Mouse (Mus musculus) heart, embryonic 12.5 days (tissue): ENCODE measurements around the gene Syt7. TPM values are rescaled to one million over a fixed set of nuclear protein-coding genes. Genes with fewer than 3 reads are reported as not detected.
A peak's percentile ranks its signal among the peaks of the same experiment; 100 is the strongest.

Source experiments
- ATAC-seq: fragments of 200-750 bp; cut with Nextera tagmentation; 2 replicates; pipeline ENCODE4 v1.8.0; 2017; ENCODE audit warnings: moderate TSS enrichment, moderate library complexity; ENCODE audit not compliant: insufficient number of reproducible peaks, low FRiP score
- H3K27ac ChIP-seq: fragments of 300-500 bp; sonication (generic); 2 replicates; pipeline ENCODE4 v1.5.1; 2016; ENCODE audit warnings: mild to moderate bottlenecking, moderate library complexity; ENCODE audit not compliant: poor library complexity, severe bottlenecking
- H3K27me3 ChIP-seq: fragments of 300-500 bp; sonication (generic); replicated peaks from 2 replicates; pipeline ENCODE4 v1.6.1; 2016; ENCODE audit warnings: mild to moderate bottlenecking, moderate library complexity
- H3K36me3 ChIP-seq: fragments of 300-500 bp; sonication (generic); 2 replicates; pipeline ENCODE4 v1.6.1; 2016; ENCODE audit warnings: mild to moderate bottlenecking, moderate library complexity
- H3K4me1 ChIP-seq: fragments of 300-500 bp; sonication (generic); replicated peaks from 2 replicates; pipeline ENCODE4 v1.6.1; 2016; ENCODE audit warnings: mild to moderate bottlenecking
- H3K4me2 ChIP-seq: fragments of 300-500 bp; sonication (generic); 2 replicates; pipeline ENCODE4 v1.6.1; 2016; ENCODE audit warnings: mild to moderate bottlenecking, moderate library complexity
- H3K4me3 ChIP-seq: fragments of 300-500 bp; sonication (generic); 2 replicates; pipeline ENCODE4 v1.5.1; 2016; ENCODE audit warnings: mild to moderate bottlenecking
- H3K9ac ChIP-seq: fragments of 300-500 bp; sonication (generic); 2 replicates; pipeline ENCODE4 v1.6.1; 2016; ENCODE audit warnings: mild to moderate bottlenecking, moderate library complexity
- H3K9me3 ChIP-seq: fragments of 300-500 bp; sonication (generic); replicated peaks from 2 replicates; pipeline ENCODE4 v1.6.1; 2016; ENCODE audit warnings: mild to moderate bottlenecking, moderate library complexity
- WGBS: fragments of 180-500 bp; shearing (Covaris S2); methylation state at CpG from one replicate; pipeline ENCODE4 v1.1.7; 2016; 5-methylcytosine and 5-hydroxymethylcytosine counted together
- polyA plus RNA-seq: library from polyadenylated mRNA; unstranded; fragments of >200 nt; fragmentation: Nextera tagmentation; extraction: Ambion mirVana; gene quantifications from 2 replicates; pipeline ENCODE4 v1.2.1, GENCODE M21; 2016

Gene Syt7
- polyA plus RNA-seq, 1 experiment from 2014 or later, result 0.59 TPM

DNA sequence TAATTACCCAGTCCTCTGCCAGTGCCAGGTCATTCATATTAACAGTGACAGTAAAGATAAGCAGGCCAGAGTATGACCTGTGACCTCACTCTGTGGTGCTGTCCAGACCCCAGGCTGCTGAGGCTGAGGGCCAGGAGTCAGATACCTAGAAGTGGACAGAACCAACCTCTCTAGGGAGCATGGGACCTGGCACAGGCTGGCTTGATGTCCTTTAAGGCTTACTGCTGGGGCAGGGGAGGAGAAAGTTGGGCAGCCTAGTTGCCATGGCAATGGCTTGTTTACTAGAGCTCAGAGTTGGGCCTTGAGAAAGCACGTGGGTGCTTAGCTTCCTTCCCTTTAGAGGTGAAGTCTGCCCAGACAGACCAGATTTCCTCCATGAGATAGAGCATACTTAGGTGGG, 47.8 kb downstream of the Syt7 start:
- H3K4me2 ChIP-seq, result no peak overlapping the region
- no peak for ATAC-seq
- H3K27ac ChIP-seq, result no peak overlapping the region
- peaks cover 29% of the 10 kb centered on the region for H3K4me1 ChIP-seq
- peaks cover 27% of the 10 kb centered on the region for H3K27me3 ChIP-seq
- WGBS, result 48% methylated on average over 1 of the region's 1 CpGs
- H3K9ac ChIP-seq, result no peak overlapping the region
- H3K36me3 ChIP-seq, result no peaks in the 10 kb centered on the region
- H3K4me3 ChIP-seq, result no peak overlapping the region
- H3K9me3 ChIP-seq, result no peaks in the 10 kb centered on the region

DNA sequence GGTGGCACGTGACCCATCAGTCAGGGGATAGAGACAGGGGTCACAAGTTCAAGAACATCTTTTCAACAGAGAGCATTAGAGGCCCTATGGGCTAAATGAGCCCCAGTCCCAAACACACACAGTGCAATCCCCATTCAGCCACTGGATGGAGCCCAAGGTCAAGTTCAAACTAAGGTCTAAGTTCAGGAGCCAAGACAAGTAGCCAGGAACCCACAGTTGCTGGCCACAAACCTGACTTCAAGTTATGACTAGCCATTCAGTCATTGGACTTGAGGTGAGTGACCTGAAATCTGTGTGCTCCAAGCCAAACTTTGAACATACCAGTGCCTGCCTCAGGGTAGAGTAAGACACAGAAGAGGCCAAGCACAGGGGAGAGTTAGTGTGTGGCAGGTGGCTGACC, 48.6 kb downstream of the Syt7 start:
- H3K27ac ChIP-seq, result no peak overlapping the region
- ATAC-seq, result no peak
- peaks cover 25% of the 10 kb centered on the region for H3K4me1 ChIP-seq
- no peaks in the 10 kb centered on the region for H3K36me3 ChIP-seq
- H3K9ac ChIP-seq, result no peak overlapping the region
- H3K27me3 ChIP-seq, result peaks cover 34% of the 10 kb centered on the region
- WGBS, result 39% methylated on average over 1 of the region's 1 CpGs
- no peak overlapping the region for H3K4me2 ChIP-seq
- no peak overlapping the region for H3K4me3 ChIP-seq
- no peaks in the 10 kb centered on the region for H3K9me3 ChIP-seq

DNA sequence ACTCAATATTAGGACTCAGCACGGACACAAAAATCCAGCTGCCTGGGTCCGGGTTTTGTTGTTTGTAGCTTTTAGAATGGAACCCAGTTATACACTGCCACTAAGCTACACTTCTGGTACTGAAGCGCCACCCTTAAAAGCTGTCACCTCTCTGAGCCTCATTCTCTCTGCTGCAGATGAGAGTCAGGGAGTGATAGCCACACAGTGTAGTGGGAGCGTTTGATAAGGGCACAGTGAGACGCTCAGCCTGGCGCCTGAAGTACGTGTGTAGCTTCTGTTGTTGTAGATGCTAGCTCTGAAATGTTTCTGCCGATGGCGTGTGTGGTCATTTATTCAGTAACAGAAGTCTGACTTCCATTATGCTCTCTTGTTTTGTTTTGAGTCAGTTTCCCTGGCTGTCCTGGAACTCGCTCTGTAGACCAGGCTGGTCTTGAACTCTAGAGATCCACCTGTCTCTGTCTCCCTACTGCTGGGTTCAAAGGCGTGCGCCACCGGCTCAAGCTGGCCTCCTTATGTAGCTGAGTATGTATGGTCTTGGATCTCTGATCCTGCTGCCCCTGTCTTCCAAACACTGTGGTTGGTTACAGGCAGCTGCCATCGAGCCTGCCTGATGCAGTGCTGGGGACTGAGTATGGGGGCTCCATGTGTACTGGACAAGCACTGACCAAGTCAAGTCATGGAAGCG, 55.9 kb downstream of the Syt7 start:
- Histone ChIP-seq H3K9ac (no peak overlapping the region), H3K9me3 (no peaks in the 10 kb centered on the region), H3K27ac (no peak overlapping the region), H3K4me1 (0 out of 2 replicates have a peak, but pooled peaks cover 2% of the 10 kb centered on the region), H3K4me2 (no peak overlapping the region), H3K4me3 (no peak overlapping the region), H3K36me3 (no peaks in the 10 kb centered on the region), H3K27me3 (peaks cover 52% of the 10 kb centered on the region)
- WGBS, result 61% methylated on average over 15 of the region's 15 CpGs
- ATAC-seq, result no peak

DNA sequence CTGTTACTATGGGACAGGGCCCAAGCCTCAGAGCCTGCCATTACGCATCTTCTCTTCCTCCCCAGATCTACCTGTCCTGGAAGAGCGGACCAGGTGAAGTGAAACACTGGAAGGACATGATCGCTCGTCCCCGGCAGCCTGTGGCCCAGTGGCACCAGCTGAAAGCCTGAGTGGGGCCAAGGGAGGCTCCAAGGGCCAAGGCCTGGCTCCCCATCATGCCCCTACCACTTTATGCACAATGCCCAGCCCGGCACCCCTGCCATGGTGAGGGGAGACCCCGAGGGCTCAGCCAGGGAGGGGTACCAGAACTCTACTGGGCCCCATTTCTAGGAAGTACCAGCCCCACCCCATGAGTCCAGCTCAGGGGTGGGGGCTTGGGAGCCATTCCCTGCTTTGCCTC, 59.4 kb downstream of the Syt7 start:
- no peak for ATAC-seq
- Histone ChIP-seq H3K4me2 (no peak overlapping the region), H3K36me3 (no peaks in the 10 kb centered on the region), H3K27ac (no peak overlapping the region), H3K9ac (no peak overlapping the region), H3K4me3 (no peak overlapping the region), H3K4me1 (0 out of 2 replicates have a peak, but pooled peaks cover 2% of the 10 kb centered on the region), H3K9me3 (no peaks in the 10 kb centered on the region), H3K27me3 (peaks cover 55% of the 10 kb centered on the region)
- 87% methylated on average over 7 of the region's 7 CpGs for WGBS

DNA sequence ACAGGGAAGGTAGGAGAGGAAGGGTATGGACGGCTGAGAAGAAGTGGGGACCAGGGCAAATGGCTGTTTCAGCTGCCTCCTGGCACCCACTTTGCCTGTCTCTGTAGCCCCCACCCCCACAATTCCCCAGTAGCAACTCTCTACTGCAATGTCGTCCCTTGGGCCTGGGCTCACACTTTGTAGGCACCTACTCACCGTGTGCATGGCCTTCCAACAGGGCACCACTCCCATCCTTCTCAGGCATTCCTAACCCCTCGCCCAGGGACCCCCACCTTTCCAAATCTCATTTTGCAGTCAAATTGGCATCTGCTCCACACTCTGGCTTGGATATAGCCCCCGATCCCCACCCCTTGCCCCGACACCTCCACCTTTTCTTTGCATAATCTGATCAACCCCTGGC, 60.3 kb downstream of the Syt7 start:
- Histone ChIP-seq H3K4me3 (no peak overlapping the region), H3K4me2 (no peak overlapping the region), H3K27ac (no peak overlapping the region), H3K9ac (no peak overlapping the region), H3K27me3 (peaks cover 55% of the 10 kb centered on the region), H3K9me3 (no peaks in the 10 kb centered on the region), H3K36me3 (no peaks in the 10 kb centered on the region), H3K4me1 (0 out of 2 replicates have a peak, but pooled peaks cover 2% of the 10 kb centered on the region)
- 40% methylated on average over 6 of the region's 6 CpGs for WGBS
- ATAC-seq, result no peak

DNA sequence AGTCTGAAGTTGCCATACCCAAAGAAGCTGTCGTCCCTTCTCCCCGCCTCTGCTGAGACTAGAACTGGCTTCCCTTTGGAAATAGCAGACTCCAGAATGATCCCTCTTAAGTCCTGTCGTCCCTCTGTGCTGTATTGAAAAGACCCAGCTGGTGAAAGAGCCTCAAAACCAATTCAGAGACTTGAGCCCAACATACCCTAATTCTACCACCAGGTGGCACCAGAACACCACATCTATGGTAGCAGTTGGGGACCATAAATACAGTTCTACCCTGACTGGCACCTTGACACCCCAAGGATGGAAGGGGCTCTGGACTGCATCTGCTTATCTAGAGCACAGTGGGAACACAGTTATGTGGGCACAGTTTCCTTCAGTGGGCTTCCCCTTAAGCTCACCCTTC, 60.8 kb downstream of the Syt7 start:
- Histone ChIP-seq H3K4me1 (0 out of 2 replicates have a peak, but pooled peaks cover 2% of the 10 kb centered on the region), H3K9ac (no peak overlapping the region), H3K27ac (no peak overlapping the region), H3K36me3 (no peaks in the 10 kb centered on the region), H3K9me3 (no peaks in the 10 kb centered on the region), H3K4me3 (no peak overlapping the region), H3K27me3 (peaks cover 58% of the 10 kb centered on the region), H3K4me2 (no peak overlapping the region)
- ATAC-seq, result no peak
- WGBS, result 1% methylated on average over 3 of the region's 3 CpGs

DNA sequence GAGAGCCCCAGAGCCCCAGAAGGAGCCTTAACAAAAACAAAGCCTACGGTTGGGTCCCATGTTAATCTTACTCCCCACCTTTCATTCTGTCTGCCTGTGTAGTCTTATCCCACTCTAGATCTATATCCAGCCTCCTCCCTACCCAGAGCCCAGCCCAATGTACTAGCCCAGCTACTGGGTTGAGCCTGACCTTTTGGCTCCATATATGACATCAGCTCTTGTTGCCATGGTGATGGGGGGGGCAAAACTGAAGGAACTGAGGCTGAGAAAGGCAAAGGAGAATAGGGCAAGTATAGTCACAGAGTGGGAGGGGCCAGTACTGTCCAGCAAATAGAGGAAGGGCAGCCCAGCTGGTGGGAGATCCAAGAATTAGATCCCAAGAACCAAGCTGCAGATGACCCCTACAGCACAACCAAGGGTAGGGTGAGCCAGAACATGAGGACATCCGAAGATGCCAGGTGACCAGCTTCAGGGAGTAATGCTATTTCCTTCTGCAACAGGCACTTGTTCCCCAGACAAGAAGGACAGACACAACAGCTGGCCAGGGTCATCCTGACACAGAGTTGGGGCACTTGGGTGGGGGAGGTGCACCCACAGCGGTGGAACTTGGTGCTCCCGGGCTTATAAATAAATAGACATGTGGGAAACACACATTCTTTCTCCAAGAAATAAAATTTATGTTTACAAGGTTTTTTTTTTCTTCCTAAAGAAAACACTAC, 66.0 kb downstream of the Syt7 start:
- Histone ChIP-seq H3K4me3 (no peak overlapping the region), H3K4me1 (peaks cover 11% of the 10 kb centered on the region; the same call in 1 of the 2 replicates), H3K27me3 (peaks cover 98% of the 10 kb centered on the region), H3K9me3 (no peaks in the 10 kb centered on the region), H3K9ac (no peak overlapping the region), H3K27ac (no peak overlapping the region), H3K36me3 (no peaks in the 10 kb centered on the region), H3K4me2 (no peak overlapping the region)
- WGBS, result 67% methylated on average over 4 of the region's 4 CpGs
- ATAC-seq, result no peak

DNA sequence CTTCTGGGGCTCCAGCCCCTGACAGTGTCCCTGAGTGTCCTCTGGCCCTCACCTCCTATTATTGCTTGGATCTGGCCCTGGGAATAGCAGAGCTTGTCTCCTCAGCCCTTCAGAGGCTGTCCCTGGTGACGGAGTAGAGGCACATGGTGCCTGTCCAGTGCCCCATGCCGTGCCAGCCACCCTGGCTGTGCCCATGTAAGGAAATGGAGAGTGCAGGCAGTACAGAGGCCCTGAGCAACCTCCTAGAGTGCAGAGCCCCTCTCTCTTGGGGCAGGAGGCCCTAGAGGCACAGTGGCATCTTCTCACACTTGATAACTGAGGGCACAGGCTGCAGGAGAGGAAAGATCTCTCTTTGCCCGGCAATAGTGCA, 66.5 kb downstream of the Syt7 start:
- Histone ChIP-seq H3K9me3 (no peaks in the 10 kb centered on the region), H3K27ac (no peak overlapping the region), H3K9ac (no peak overlapping the region), H3K4me3 (no peak overlapping the region), H3K4me2 (no peak overlapping the region), H3K4me1 (peaks cover 11% of the 10 kb centered on the region; the same call in 1 of the 2 replicates), H3K27me3 (peaks cover 98% of the 10 kb centered on the region), H3K36me3 (no peaks in the 10 kb centered on the region)
- 65% methylated on average over 3 of the region's 3 CpGs for WGBS
- ATAC-seq, result no peak

DNA sequence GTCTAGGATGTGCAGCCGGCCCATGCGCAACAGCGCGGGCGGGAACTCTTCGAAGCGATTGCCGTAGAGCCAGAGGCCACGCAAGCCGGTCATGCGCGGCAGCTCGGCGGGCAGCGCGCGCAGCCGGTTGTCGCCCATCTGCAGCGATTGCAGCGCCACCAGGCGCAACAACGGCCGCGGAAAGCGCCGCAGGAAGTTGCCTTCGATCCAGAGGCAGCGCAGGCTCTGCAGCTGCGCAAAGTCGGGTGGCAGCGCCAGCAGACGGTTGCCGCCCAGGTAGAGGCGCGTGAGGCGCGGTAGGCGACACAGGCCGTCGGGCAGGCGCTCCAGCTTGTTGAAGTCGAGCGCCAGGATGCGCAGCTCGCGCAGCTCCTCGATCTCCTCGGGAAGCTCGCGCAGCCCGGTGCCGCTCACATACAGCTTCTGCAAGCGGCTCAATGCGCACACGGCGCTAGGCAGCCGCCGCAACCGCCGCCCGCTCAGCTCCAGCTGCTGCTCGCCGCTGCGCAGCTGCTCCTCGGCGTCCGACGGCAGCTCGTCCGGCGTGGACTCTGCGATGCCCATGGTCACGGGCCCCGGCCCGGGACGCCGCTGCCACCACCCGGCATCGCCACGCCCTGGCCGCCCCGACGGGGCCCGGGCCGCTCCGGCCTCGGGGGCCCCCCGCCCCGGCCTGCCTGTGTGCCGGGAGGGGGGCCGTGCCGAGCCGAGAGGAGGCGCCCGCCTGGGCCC, 68.0 kb downstream of the Syt7 start, which contains the start of gene Lrrc10b:
Lrrc10b (minus strand) TSS at position 722 of the 732 bp plus-strand sequence.
- Histone ChIP-seq H3K9ac (no peak within 1 kb of the TSS), H3K4me2 (peak within 1 kb of the TSS; percentile 68), H3K27ac (no peak within 1 kb of the TSS), H3K4me1 (peaks cover 11% of the 10 kb centered on the region; the same call in 1 of the 2 replicates), H3K4me3 (peak within 1 kb of the TSS; percentile 48), H3K27me3 (peaks cover 100% of the 10 kb centered on the region), H3K36me3 (no peaks in the 10 kb centered on the region), H3K9me3 (no peaks in the 10 kb centered on the region)
- peak; percentile 30; the same call in 1 of the 2 replicates for ATAC-seq
- WGBS, result under 1% methylated on average over 78 of the region's 96 CpGs

DNA sequence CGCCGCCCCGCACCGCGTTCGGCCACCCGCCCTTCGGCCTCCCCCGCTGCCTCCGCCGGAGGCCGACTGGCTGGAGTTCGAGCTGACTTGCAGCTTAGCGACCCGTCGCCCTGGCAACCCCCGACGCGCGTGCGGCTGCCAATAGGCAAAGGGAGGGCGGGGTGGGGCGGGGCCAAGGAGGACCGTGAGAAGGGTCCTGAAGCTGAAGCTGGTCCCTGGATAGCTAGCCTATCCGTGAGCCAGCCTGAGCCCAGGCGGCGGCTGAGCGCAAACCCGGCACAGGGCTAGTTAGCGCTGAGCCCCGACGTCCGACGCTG, 68.6 kb downstream of the Syt7 start:
- H3K9ac ChIP-seq, result no peak overlapping the region
- H3K27ac ChIP-seq, result no peak overlapping the region

DNA sequence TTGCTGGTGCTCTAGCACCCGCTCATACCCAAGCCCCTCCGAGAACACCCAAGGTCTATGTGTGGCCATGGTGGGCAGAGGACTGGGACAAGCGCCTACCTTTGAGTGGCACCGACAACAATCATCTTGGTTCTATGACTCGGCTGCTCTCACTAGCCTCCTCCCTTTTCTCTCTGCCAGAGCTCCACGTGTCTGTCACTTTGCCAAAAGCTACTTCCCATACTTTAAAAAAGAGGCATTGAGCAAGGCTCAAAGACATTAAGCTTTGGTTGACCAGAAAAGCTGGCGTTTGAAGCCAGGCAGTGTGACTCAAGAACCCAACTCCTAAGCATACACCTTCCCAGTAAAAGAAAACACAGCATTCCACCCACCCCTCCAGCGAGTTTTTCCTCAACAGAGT, 69.2 kb downstream of the Syt7 start:
- Histone ChIP-seq H3K4me3 (peak overlapping the region; percentile 48; the same call in 1 of the 2 replicates), H3K4me1 (peaks cover 16% of the 10 kb centered on the region; the same call in 1 of the 2 replicates), H3K36me3 (no peaks in the 10 kb centered on the region), H3K27ac (no peak overlapping the region), H3K9ac (no peak overlapping the region), H3K4me2 (peak overlapping the region; percentile 68), H3K9me3 (no peaks in the 10 kb centered on the region), H3K27me3 (peaks cover 100% of the 10 kb centered on the region)
- 21% methylated on average over 8 of the region's 8 CpGs for WGBS
- ATAC-seq, result no peak

More for the DNA sequence above, 68.6 kb downstream of the Syt7 start:
- under 1% methylated on average over 34 of the region's 34 CpGs for WGBS
- H3K4me2 ChIP-seq, result peak overlapping the region; percentile 68
- peaks cover 100% of the 10 kb centered on the region for H3K27me3 ChIP-seq
- no peaks in the 10 kb centered on the region for H3K9me3 ChIP-seq
- H3K36me3 ChIP-seq, result no peaks in the 10 kb centered on the region
- ATAC-seq, result peak; percentile 72
- H3K4me3 ChIP-seq, result peak overlapping the region; percentile 48
- H3K4me1 ChIP-seq, result peaks cover 14% of the 10 kb centered on the region; the same call in 1 of the 2 replicates
